In genomic region chr16:45093137-45093731, GRCm38 (mm10) we compare ENCODE assay signal across 8 mouse cellular contexts. TPM values are rescaled to one million over a fixed set of nuclear protein-coding genes. Genes with fewer than 3 reads are reported as not detected.
DNase-seq lines count a peak whose midpoint lies in the region; ATAC-seq and TF ChIP-seq lines count a peak whose summit lies in the region.

Ccdc80 (plus strand) TSS chr16:45093402.

- whole genome bisulfite sequencing in hindbrain, postnatal 0 days = 36% methylated on average over 6 of the region's 6 CpGs
- WGBS in midbrain, embryonic 12.5 days = 39% methylated on average over 6 of the region's 6 CpGs

- H3K4me3 ChIP-seq in hindbrain, postnatal 0 days (ENCODE audit: low read length) = peak within 1 kb of the TSS; percentile 29
- H3K4me3 ChIP-seq in midbrain, embryonic 12.5 days = peak within 1 kb of the TSS; percentile 31

- intact Hi-C loops in left cerebral cortex, postnatal 4 days (cut with DNase I) = loop anchor here (5.0 kb wide), 2 partner anchors 326 to 351 kb away; partner anchors contain the start of gene Cd200r1
- intact Hi-C loops in left cerebral cortex, postnatal 36 days (cut with DNase I) = loop anchor here (5.0 to 10.0 kb wide), 3 partner anchors 64 to 368 kb away; partner anchors contain the start of genes Atg3, Gtpbp8, Nepro and Slc35a5

- no peak for ATAC-seq in hindbrain, postnatal 0 days
- ATAC-seq in midbrain, embryonic 12.5 days (ENCODE audit: low FRiP score, low read depth) = no peak
- ATAC-seq in erythroid progenitor cell, adult 5-6 weeks (replicated peaks; ENCODE audit: low FRiP score, poor library complexity, severe bottlenecking) = no peak

- no peak for TF ChIP-seq CTCF in brain, embryonic 14.5 days (IDR thresholded peaks at IDR 0.05; ENCODE audit: borderline replicate concordance, extremely low read depth, insufficient read depth, insufficient read length)
- no peak for TF ChIP-seq CTCF in hindbrain, postnatal 0 days (IDR thresholded peaks at IDR 0.05; ENCODE audit: low read depth)

- H3K36me3 ChIP-seq in hindbrain, postnatal 0 days (ENCODE audit: insufficient read depth, low read length) = no peaks in the 10 kb centered on the region
- H3K36me3 ChIP-seq in midbrain, embryonic 12.5 days = no peaks in the 10 kb centered on the region

- no peak within 1 kb of the TSS; the same call in 1 of the 2 replicates for H3K9ac ChIP-seq in hindbrain, postnatal 0 days (replicated peaks; ENCODE audit: low read length)
- H3K9ac ChIP-seq in midbrain, embryonic 12.5 days (replicated peaks) = peak within 1 kb of the TSS; percentile 51

- TF ChIP-seq POLR2A in brain, embryonic 14.5 days (IDR thresholded peaks at IDR 0.05; ENCODE audit: borderline replicate concordance, extremely low read depth, insufficient read depth, insufficient read length, poor library complexity, severe bottlenecking) = no peak

- H3K4me1 ChIP-seq in hindbrain, postnatal 0 days (ENCODE audit: insufficient read depth, low read length) = peaks cover 4% of the 10 kb centered on the region; the same call in 1 of the 2 replicates
- H3K4me1 ChIP-seq in midbrain, embryonic 12.5 days = peaks cover 11% of the 10 kb centered on the region

- DNase-seq in left cerebral cortex, postnatal 4 days = no peak
- DNase-seq in left cerebral cortex, postnatal 36 days (ENCODE audit: low spot score in 2 of 2) = no peak
- DNase-seq in brain, embryonic 14.5 days (ENCODE audit: low read depth) = peak; percentile 36
- DNase-seq in gastrocnemius, postnatal 25 days = no peak
- no peak for DNase-seq in hindbrain, postnatal 0 days (ENCODE audit: low spot score)
- no peak for DNase-seq in urinary bladder, postnatal 10 days (ENCODE audit: low spot score)

- H3K9me3 ChIP-seq in hindbrain, postnatal 0 days (ENCODE audit: low read length) = no peaks in the 10 kb centered on the region
- no peaks in the 10 kb centered on the region for H3K9me3 ChIP-seq in midbrain, embryonic 12.5 days

- H3K4me2 ChIP-seq in hindbrain, postnatal 0 days (ENCODE audit: low read depth, low read length) = peak within 1 kb of the TSS; percentile 57
- peak within 1 kb of the TSS; percentile 51 for H3K4me2 ChIP-seq in midbrain, embryonic 12.5 days (replicated peaks)

- no peaks in the 10 kb centered on the region for H3K27me3 ChIP-seq in hindbrain, postnatal 0 days (ENCODE audit: insufficient read depth, low read length)
- no peaks in the 10 kb centered on the region for H3K27me3 ChIP-seq in midbrain, embryonic 12.5 days

- no peak within 1 kb of the TSS for H3K27ac ChIP-seq in hindbrain, postnatal 0 days
- no peak within 1 kb of the TSS for H3K27ac ChIP-seq in midbrain, embryonic 12.5 days (replicated peaks)

RNA-seq across cellular contexts. Expression of gene Ccdc80, which starts in this region (rescaled TPM):
- total RNA-seq in left cerebral cortex, postnatal 4 days (2021) = 10 to 100 TPM; 12.8 to 14.5 TPM
- total RNA-seq in left cerebral cortex, postnatal 36 days (2021) = 1 to 10 TPM; 7.4 to 7.9 TPM
- polyA plus RNA-seq in brain, embryonic 14.5 days (2012; rRNA removed) = 6.7 and 7.0 TPM in 2 replicates
- total RNA-seq in gastrocnemius, postnatal 25 days (2021) = 10 to 100 TPM; 25.1 to 75.4 TPM
- 6.2 and 14.5 TPM in 2 replicates for total RNA-seq in hindbrain, postnatal 0 days (2014; rRNA removed)
- 13.6 and 14.9 TPM in 2 replicates for polyA plus RNA-seq in hindbrain, postnatal 0 days (2015; fragmentation: Nextera tagmentation; extraction: Ambion mirVana)
- polyA plus RNA-seq in midbrain, embryonic 12.5 days (2016; fragmentation: Nextera tagmentation; extraction: Ambion mirVana) = 20.6 and 26.1 TPM in 2 replicates
- total RNA-seq in erythroid progenitor cell, adult 5-6 weeks (2015; ENCODE audit: low replicate concordance) = 0.36 TPM in 1 of 2 replicates, not detected in the other
- total RNA-seq in erythroid progenitor cell, adult 5-6 weeks (2017; ENCODE audit: low replicate concordance) = 0.13 TPM in 1 of 2 replicates, not detected in the other
